Mouse (Mus musculus) frontal cortex, postnatal 10 days (tissue): ENCODE data around the gene Tmem104.

ENCODE experiments used
- DNase-seq, 2 experiments: peaks; one replicate each; pipeline ENCODE4 v3.0.0; 2022; ENCODE audit warnings: low spot score in 2 of 2, mixed read lengths in 1 of 2

The Tmem104 gene

DNA sequence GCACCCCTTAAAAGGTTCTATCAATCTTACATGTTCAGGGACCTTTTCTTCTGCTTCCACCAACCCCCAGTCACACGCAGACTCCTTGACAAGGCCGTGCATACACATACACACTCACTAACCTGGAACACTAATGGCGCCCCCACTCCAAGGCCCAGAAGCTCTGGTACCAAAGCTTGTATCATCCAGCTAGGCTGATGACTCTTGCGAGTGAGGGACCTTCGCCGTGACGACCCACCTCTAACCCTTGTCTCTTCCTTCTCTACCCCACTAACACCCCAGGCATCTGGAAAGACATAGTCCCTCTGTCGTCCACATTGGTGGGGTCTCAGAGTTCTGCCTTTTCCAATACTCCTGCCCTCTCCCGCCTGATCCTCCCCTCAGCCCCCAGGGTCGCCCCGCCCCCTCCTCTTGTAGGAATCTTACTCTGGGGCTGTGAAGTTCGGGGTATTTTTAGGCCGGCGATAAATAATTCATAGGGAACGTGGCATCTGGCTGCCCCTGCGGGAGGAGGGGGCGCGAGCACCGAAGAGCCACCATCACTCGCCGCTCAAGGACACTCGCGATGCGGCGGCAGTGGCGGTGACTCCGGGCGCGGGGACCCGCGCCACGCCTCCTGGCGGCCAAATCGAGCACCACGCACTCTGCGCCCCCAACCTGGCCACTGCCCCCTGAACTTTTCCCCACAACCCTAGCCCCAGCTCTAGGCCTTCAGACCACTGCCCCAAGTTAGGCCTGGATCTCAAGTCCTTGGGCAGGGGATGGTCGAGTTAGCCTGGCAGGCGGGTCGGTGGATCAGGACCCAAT is 77.8 kb downstream of the Tmem104 start:
- no peak for DNase-seq

DNA sequence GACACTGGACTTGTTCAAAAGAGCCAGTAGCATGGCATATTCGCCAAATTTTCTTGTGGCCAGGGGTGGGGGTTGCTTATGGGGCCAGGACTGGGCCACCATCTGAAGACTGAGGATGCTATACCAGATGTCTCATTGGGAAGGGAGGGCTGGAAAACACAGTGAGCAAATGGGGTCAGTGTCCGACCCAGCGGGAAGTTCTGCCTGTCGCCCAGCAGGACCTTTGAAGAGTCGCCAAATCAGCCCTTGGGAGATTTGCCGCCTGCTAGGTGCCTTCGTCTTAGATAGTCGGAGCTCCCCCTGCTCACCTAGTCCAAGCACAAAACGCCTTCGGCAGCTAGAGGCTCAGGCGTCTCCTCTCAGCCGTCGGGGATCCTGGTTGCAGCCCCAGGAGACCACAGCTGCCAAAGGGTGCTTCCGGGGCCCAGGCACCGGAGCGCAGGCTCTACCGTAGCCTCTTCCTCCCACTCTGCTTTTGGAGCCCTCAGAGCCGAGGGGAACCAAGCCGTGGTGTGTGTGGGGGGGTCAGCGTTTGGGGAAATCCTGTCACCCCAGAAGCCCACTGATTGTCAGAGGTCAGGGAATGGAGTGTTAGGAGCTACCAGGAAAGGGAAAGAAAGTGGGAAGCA is 78.6 kb downstream of the Tmem104 start:
- no peak for DNase-seq

DNA sequence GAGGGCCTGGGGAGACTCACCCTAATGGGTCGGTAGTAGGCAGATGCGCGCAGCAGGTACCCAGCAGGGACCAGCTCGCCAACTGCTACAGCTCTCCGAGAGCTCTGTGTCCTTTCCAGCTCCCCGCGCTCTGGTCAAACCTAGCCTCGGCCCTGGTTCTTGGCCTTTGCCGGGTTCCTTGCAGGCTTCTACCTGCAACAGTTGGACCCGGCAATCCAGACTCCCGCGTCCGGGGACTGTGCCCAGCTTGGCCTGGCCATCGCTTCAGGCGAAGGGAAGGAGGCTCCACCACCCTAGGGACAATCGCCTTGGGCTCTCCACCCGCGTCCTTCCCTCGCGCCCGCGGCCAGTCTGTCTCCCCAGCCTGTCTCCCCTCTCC is 79.1 kb downstream of the Tmem104 start:
- no peak for DNase-seq

GRCm38 (mm10) chr11:115267061-115267883 is 80.0 kb downstream of the Tmem104 start, which contains the start of gene Grin2c:
Gene Grin2c (minus strand): TSS chr11:115267243.
- no peak for DNase-seq

- DNase-seq: no peak
Measured at GRCm38 (mm10) chr11:115267958-115268357, 80.7 kb downstream of the Tmem104 start.

DNA sequence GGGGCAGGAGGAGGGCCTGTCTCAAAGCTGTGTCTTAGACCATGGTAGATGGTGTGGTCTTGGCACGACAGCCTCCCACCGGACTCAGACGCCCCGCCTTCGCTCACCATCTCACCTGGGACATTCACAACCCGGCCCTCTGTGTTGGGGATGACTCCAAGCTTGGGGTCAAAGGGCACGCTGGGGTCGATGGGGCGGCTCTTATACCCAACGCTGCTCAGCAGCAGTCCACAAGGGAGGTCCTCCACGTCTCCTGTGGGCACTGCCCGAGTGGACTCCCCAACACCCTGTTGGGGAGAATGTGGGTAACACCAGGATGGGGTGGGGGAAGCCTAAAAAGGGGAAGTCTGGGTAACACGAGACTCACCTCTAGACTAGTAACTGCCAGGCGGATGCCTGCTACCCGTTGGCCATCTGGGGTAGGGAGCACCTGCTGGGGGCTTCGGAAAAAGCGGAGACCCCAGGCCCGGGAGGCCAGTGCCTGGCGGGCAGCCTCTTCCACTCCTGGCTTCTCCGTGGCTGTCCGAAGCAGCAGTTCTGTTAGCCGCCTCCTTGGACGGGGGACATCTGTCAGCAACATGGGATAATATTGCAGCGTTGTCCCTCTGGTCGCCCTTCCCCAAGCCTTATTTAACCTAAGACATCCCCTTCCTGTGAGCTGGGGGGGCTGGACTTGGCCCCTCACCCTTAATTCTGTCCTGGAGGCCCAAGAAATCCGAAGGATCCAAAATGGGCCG is 82.2 kb downstream of the Tmem104 start:
- no peak for DNase-seq

GRCm38 (mm10) chr11:115270148-115270861 is 83.0 kb downstream of the Tmem104 start:
- peak; percentile 70 to 81 for DNase-seq

DNA sequence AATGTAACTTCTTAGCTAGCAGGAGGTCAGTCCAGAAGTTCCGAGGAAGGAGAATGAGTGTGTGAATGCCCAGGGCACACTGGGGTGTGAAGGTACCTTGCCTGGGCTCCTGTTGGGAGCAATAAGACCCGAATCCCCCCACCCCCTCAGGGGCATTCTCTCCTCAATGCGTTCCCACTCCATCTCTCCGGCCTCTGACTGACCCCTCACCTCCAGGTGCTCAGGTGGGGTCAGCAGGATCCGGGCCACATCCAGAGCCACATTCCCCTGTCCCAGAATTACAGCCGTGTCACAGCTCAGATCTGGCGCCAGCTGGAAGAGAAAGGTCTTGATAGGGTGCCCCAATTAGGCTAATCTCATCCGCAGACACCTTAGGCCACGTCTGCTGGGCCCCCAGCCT is 83.8 kb downstream of the Tmem104 start:
- no peak for DNase-seq

GRCm38 (mm10) chr11:115271481-115271880 is 84.2 kb downstream of the Tmem104 start:
- no peak for DNase-seq

- no peak for DNase-seq
Measured at GRCm38 (mm10) chr11:115272894-115273498, 85.7 kb downstream of the Tmem104 start.

DNA sequence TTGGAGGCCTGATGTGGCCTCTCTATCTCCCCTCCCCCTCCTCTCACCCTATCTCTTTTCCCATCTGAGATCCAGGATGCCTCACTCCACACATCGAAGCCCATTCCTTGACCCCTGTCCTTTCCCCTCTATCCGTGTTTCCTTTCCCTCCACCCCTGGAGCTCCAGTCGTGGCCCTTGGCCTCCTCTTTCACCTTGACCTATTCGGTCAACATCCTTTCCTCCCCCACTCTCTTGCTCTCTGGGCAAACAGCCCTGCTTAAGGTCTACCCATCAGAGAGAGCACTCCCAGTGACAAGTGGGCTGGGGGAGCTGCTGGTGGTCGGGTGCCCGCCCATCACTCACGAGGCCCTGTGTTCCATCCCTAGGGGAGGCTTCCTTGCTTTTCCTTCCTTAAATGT is 86.4 kb downstream of the Tmem104 start:
- no peak for DNase-seq

DNA sequence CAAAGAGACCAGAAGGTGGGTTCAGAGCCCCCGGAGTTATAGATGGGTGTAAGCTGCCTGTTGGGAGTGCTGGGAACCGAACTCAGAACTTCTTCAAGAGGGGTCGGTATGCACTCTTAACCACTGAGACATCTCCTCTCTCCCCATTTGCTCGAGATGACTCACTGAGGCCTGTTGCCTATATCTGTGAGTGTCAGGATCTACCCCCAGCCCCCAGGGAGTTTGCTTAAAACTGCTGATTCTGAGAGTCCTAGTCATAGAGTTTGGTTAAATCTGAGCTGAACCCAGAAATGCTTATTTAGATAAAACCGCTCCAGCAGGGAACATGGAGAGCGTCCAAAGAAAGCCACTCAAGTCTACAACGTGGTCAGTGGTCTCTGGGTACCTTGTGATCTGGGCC is 86.9 kb downstream of the Tmem104 start:
- no peak for DNase-seq

DNA sequence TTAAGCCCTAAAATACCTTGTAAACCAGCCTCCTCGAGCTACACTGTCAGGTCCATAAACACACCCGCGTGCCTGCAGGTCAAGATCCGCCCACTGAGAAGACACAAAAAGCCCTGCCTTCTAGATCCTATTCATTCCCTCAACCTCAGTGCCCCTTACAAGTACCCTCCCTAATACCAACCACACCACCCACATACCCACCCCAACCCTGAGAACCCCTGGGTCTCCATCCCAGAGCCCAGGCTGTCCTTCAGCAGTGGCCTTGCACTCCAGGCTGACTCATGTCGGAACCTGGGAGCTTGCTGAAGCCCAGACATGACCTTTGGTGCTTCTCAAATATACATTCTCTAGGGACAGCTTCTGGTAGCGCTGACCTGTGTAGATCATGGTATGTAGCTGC is 87.5 kb downstream of the Tmem104 start:
- DNase-seq: no peak

DNA sequence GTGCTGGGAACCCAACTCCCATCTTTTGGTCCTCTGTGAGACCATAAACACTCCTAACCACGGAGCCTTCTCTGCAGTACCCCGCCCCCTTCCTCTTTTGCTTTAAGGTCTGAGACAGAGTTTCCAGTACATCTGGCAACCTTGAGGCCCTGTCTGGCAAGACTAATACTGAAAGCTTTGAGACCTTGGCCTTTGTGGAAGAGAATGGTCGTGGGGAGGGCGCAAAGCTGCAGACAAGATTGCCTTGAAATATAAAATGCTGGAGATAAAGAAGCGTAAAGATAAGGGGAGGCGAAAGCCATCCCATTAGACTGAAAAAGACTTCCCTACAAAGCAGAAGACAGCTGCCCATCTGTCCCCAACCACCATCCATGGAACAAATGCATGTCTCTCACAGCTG is 88.2 kb downstream of the Tmem104 start:
- DNase-seq: no peak

DNA sequence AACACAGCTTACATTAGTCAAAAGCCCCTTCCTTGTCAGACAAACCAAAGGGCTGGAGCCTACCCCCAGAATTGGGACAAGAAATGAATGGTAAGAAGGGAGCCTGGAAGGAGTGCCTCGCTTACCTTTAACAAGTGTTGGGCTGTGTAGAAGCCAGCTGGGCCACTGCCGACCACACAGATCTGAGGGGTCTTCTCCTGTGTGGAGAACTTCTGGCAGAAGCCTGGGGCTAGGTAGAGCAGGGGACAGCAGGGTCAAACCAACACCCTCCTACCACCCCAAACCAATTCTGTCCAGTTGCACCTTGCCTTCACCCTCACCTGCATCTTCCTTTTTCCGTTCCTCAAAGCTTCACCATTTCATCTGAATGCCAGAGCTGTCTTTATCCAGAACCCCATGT is 88.7 kb downstream of the Tmem104 start:
- no peak for DNase-seq

GRCm38 (mm10) chr11:115276780-115277603 is 89.7 kb downstream of the Tmem104 start, which contains the start of gene Fdxr:
Gene Fdxr (minus strand): TSS chr11:115277050.
- peak; percentile 96 to 99 for DNase-seq

DNA sequence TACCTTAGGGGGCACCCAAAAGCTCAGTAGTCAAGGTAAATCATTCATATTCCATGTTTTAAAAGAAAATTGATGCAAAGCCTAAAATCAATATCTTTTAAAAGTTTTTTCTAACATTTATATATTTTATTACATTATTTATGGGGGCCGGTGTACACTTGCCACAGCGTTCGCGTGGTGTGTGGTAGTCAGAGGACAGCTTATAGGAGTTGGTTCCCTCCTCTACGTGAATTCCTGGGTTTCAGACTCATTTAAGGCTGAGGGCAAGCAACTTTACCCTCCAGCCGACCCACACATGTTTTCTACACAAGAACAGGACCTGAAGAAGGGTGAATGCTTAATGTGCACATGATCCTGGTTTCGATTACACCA is 90.3 kb downstream of the Tmem104 start:
- DNase-seq: no peak

DNA sequence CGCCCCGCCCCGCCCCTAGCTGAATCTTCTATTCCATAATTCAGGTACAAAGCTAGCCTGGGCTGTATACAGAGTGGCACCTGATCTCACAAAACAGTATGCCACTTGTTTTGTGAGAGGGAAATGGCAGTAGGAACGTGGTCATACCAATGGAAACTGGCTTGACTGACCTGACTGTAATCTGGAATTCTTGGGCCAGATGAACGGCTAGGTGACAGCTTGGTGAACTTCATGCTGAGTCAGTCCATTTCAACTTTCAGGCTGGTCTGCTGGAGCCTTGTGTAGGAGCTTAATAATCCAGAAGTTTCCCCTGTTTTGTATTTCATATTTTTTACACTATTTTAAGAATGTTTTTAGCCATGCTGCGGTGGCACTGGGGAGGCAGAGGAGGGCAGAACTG is 90.9 kb downstream of the Tmem104 start:
- DNase-seq: no peak

DNA sequence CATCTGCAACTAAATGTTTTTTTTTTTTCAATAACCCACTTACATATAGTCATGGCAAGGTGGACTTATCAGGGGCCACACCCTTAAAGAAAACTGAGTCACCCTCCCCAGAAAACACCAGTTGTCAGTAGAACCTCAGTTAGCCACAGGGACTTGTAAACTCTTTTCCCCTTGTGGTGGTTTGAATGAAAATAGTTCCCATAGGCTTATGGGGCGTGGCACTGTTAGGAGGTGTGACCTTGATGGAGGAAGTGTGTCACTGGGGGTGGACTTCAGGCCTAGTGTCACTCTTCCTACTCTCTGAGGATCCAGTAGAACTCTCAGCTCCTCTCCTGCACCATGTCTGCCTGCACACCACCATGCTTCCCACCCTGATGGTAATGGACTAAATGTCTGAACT is 92.4 kb downstream of the Tmem104 start:
- no peak for DNase-seq

GRCm38 (mm10) chr11:115282295-115282694 is 95.0 kb downstream of the Tmem104 start:
- DNase-seq: no peak
